Mouse (Mus musculus): ENCODE measurements around the gene Cabs1.

The Cabs1 gene

GRCm38 (mm10) chr5:87979139-87979538 lies at the start of gene Cabs1:
Gene Cabs1, plus strand, starts transcription at chr5:87979439.
- DNase-seq (ENCODE audit: low read depth, low spot score), result no peak

DNA sequence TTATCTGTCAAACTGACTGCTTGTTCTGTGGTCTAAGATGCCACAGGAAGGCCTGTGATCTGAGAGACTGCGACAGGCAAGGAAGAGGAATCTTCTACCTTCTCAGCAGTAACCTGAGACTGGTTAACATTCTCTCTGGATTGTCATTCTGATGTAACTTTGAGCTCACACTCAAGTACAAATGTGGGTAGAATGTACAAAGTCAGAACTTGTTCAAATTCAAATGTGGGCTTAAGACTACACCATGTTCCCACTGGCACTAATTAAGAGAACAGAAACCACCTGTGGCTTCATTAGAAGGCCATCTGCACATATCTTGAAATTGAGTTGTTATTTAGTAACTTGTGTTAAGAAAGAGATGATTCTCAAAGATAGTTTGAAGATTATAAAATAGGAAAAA lies 47.6 kb upstream of the Cabs1 start:
- peak; percentile 63 for DNase-seq (ENCODE audit: low read depth, low spot score)

DNA sequence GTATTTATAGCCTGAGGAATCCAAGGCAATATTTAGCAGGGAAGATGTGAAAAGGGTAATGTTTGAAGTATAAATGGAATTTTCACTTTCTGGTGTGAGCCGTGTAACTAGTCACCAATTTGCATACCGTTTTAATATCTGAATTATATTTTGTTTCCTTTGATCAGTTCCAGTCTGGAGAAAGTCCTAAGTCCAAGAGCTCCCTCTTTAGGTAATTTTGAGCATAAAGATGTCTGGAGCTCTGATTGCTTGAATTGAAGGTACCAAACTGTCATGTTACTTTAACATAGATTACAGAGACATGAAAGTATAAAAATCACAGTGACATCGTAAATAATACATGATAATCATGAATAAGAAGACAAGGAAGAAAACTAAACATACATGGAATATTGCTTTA lies 38.5 kb upstream of the Cabs1 start:
- no peak for DNase-seq (ENCODE audit: low read depth, low spot score)

DNA sequence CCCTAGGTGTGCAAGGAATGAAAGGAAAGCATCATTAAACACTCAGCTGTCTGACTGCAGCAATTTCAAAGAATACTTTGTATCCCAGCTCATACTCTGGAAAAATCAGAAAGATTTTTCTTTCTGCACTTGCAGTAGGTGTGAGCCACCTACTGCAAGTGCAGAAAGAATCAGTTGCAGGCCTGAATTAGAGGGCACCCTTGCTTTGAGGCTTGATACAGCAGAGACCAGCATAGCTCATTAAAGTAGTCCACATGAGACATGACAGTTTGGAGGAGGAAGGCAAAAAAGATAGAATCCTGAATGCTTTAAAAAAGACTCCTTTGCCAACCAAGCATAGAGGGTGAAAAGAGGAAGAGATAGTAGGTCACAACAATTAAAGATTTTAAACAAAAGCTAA lies 36.7 kb upstream of the Cabs1 start:
- no peak for DNase-seq (ENCODE audit: low read depth, low spot score)

GRCm38 (mm10) chr5:87951836-87952235 lies 27.4 kb upstream of the Cabs1 start:
- DNase-seq (ENCODE audit: low read depth, low spot score), result peak; percentile 58

- DNase-seq (ENCODE audit: low read depth, low spot score), result peak; percentile 57
These were observed 10.0 kb upstream of the Cabs1 start, which contains the start of the genes 2310003L06Rik and Gm28434 for GRCm38 (mm10) chr5:87969201-87969600. Gene 2310003L06Rik, plus strand, starts transcription at chr5:87969459. Gene Gm28434, plus strand, starts transcription at chr5:87969517.

DNA sequence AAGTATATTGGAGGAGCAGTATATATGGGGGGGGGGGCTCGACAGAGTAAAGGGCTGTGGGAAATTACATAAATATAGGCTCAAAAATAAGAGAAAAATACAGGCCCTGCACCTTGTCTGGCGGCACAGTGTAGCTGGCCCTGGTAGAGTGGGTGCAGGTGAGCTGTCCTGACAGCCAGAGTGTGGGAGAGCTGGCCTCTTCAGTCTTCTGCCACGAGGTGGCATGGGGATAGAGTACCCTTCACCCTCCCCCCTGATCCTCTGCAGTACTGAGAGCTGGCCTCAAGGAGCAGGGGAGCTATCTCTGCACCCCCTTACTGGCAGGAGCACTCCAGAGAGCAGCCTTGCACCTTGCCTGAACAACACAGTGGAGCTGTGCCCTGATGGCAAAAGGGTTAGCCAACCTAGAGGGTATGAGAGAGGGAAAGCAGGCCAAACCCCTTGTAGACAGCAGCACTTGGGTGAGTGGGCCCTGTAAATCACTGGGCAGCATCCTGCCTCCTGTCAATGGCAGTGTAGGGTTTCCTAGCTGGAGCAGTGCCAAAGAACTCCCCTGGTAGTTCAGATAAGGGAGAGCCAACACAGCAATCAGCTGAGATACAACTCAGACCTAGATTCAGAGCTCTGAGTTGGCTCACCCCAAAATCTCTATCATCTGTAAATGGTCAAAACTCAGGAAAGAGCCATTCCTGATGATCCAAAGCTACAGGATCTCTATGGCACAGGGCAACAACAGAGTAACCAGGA lies 3.4 kb downstream of the Cabs1 start:
- no peak for DNase-seq (ENCODE audit: low read depth, low spot score)

- DNase-seq (ENCODE audit: low read depth, low spot score), result no peak
These were observed 23.0 kb downstream of the Cabs1 start, which contains the start of gene Smr3a for GRCm38 (mm10) chr5:88002249-88002648. Gene Smr3a, plus strand, starts transcription at chr5:88002549.

DNA sequence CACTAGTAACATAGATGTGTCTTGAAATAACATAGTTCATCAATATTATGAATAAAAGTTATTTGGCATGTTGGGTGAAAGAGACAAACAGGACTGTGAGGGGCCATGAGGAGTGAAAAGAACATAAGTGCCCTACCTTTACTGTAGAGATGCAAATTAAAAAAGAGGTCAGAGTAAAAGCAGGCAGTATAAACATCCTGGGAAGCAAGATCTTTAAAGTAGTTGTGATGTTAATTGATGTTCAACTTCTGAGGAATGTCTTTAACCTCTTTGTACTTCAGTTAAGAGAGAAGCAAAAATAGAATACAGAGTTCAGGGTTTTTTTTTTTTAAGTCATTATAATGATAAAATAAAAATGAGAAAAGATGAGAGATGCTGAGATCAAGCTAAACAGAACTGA lies 26.0 kb downstream of the Cabs1 start:
- DNase-seq (ENCODE audit: low read depth, low spot score), result peak; percentile 51

All from ES-CJ7 (cell line).